Mouse (Mus musculus) T-helper 2 cell (primary cell): ENCODE data around the gene Efna5.

ENCODE experiments used
- in situ Hi-C: fragments of 300-600 bp; cut with MboI, MseI; formaldehyde crosslinking; loops from one replicate; pipeline ENCODE4 v1.15.1; 2025; ENCODE audit warnings: high pct_unique_total_duplicates

Efna5 gene

GRCm38 (mm10) chr17:62789291-62790290 is 91.5 kb downstream of the Efna5 start:
- in situ Hi-C loops, result no loop called here

GRCm38 (mm10) chr17:62788783-62789182 is 92.3 kb downstream of the Efna5 start:
- in situ Hi-C loops, result no loop called here

- in situ Hi-C loops, result no loop called here
Observed at GRCm38 (mm10) chr17:62787855-62788254, 93.3 kb downstream of the Efna5 start.

GRCm38 (mm10) chr17:62786602-62786907 is 94.6 kb downstream of the Efna5 start:
- in situ Hi-C loops, result no loop called here

- in situ Hi-C loops, result no loop called here
Observed at GRCm38 (mm10) chr17:62785781-62786601, 95.1 kb downstream of the Efna5 start.

GRCm38 (mm10) chr17:62784274-62785171 is 96.6 kb downstream of the Efna5 start:
- in situ Hi-C loops, result no loop called here

GRCm38 (mm10) chr17:62783524-62784273 is 97.4 kb downstream of the Efna5 start:
- in situ Hi-C loops, result no loop called here

- in situ Hi-C loops, result no loop called here
Observed at GRCm38 (mm10) chr17:62782826-62783404, 98.2 kb downstream of the Efna5 start.

- in situ Hi-C loops, result no loop called here
Observed at GRCm38 (mm10) chr17:62781120-62781519, 100.0 kb downstream of the Efna5 start.

GRCm38 (mm10) chr17:62777858-62778564 is 103.1 kb downstream of the Efna5 start:
- in situ Hi-C loops, result loop anchor here (10.0 kb wide), 1 partner anchor 627 kb away; no protein-coding TSS in a partner anchor

GRCm38 (mm10) chr17:62776710-62777109 is 104.4 kb downstream of the Efna5 start:
- in situ Hi-C loops, result loop anchor here (10.0 kb wide), 1 partner anchor 628 kb away; no protein-coding TSS in a partner anchor

- in situ Hi-C loops, result loop anchor here (10.0 kb wide), 1 partner anchor 629 kb away; no protein-coding TSS in a partner anchor
Observed at GRCm38 (mm10) chr17:62775976-62776375, 105.1 kb downstream of the Efna5 start.

GRCm38 (mm10) chr17:62775401-62775800 is 105.7 kb downstream of the Efna5 start:
- in situ Hi-C loops, result loop anchor here (10.0 kb wide), 1 partner anchor 629 kb away; no protein-coding TSS in a partner anchor

GRCm38 (mm10) chr17:62774749-62775148 is 106.4 kb downstream of the Efna5 start:
- in situ Hi-C loops, result loop anchor here (10.0 to 25.0 kb wide), 2 partner anchors 630 to 938 kb away; no protein-coding TSS in a partner anchor

- in situ Hi-C loops, result loop anchor here (25.0 kb wide), 1 partner anchor 946 kb away; no protein-coding TSS in a partner anchor
Observed at GRCm38 (mm10) chr17:62766705-62767104, 114.4 kb downstream of the Efna5 start.

- in situ Hi-C loops, result loop anchor here (25.0 kb wide), 1 partner anchor 947 kb away; no protein-coding TSS in a partner anchor
Observed at GRCm38 (mm10) chr17:62765165-62765564, 116.0 kb downstream of the Efna5 start.

GRCm38 (mm10) chr17:62756951-62757350 is 124.2 kb downstream of the Efna5 start:
- in situ Hi-C loops, result loop anchor here (10.0 to 25.0 kb wide), 2 partner anchors 62 to 955 kb away; no protein-coding TSS in a partner anchor

- in situ Hi-C loops, result loop anchor here (10.0 to 25.0 kb wide), 2 partner anchors 61 to 957 kb away; no protein-coding TSS in a partner anchor
Observed at GRCm38 (mm10) chr17:62755635-62756034, 125.5 kb downstream of the Efna5 start.

- in situ Hi-C loops, result loop anchor here (10.0 to 25.0 kb wide), 2 partner anchors 60 to 958 kb away; no protein-coding TSS in a partner anchor
Observed at GRCm38 (mm10) chr17:62754638-62755037, 126.5 kb downstream of the Efna5 start.
